Mouse (Mus musculus): Measurements from ENCODE around the gene 1700001C02Rik.

DNA sequence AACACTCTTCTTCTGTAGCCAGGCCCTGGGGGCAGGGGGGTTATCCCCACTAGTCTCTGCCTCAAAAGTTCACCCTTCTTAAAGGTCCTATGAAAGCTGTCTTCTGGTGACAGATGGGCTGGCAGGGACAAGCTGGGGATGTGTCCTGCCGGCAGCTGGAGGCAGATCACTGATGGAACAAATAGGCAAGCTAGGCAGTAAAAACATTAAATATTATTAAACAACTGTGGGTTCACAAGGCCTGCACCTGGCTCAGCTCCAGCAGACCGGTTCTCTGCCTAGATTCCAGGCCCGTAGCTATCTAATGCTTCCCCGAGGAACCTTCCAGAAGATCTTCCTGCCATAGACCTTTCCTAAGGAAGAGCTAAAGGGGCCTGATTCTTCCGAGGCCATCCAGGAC is 52.3 kb downstream of the 1700001C02Rik start:
- no peak for TF ChIP-seq CTCF (IDR thresholded peaks at IDR 0.05; ENCODE audit: low read depth, low read length)
- TF ChIP-seq POLR2A (IDR thresholded peaks at IDR 0.05; ENCODE audit: insufficient read depth, low read length) = no peak
- no peak for TF ChIP-seq EP300 (IDR thresholded peaks at IDR 0.05; ENCODE audit: insufficient read depth, low read depth, low read length)

All from ES-Bruce4 (cell line).